Mouse (Mus musculus) erythroblast, embryonic 14.5 days (primary cell): Measurements from ENCODE around the gene Bcl2l10.
"Not testable (repeated sequence)": the region's sequence is repeated elsewhere in the genome, so short reads cannot be mapped to it uniquely, and the experiment has no call there.

Experiments
- GATA1 ChIP-seq: IDR thresholded peaks from 2 replicates; pipeline ENCODE4 v1.6.1; 2012; ENCODE audit warnings: low read length, inconsistent platforms, mixed read lengths
- TAL1 ChIP-seq: IDR thresholded peaks from 3 replicates; pipeline ENCODE4 v1.6.1; 2012; ENCODE audit warnings: low read length, inconsistent platforms, mixed read lengths

- not testable (repeated sequence) for TF ChIP-seq TAL1, GATA1
Measured at GRCm38 (mm10) chr9:75363702-75364101, 16.1 kb downstream of the Bcl2l10 start.
